Mouse (Mus musculus): Measurements from ENCODE around the gene B4galt3. TPM values are rescaled to one million over a fixed set of nuclear protein-coding genes. Genes with fewer than 3 reads are reported as not detected.

Gene B4galt3
- polyA plus RNA-seq, 1 experiment = 64.8 TPM

DNA sequence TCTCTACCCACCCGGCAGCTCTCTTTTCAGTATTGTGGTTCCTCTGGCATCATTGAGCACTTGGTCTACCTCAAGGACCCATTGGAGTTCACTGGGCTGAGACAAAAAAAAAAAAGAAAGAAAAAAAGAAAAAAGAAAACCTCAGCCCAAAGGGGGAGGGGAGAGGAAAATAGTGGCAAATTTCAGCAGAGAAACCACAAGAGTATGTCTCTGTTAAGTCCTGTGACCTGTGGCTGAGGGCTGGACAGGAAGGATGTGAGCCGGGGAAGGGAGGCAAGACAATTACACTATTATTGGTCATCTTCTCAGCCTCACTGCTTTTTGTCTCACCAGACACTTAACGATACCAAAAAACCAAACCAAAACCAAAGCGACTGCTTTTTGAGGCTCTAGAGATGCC is 38.3 kb upstream of the B4galt3 start:
- Histone ChIP-seq H3K27me3 (ENCODE audit: control insufficient read depth, insufficient read depth, low read length, poor library complexity, severe bottlenecking) (no peaks in the 10 kb centered on the region), H3K9me3 (replicated peaks; ENCODE audit: control insufficient read depth, insufficient read depth, low read length, poor library complexity, severe bottlenecking) (no peaks in the 10 kb centered on the region), H3K4me3 (ENCODE audit: low read depth, low read length) (no peak overlapping the region), H3K36me3 (ENCODE audit: control insufficient read depth, insufficient read depth, low read length, poor library complexity, severe bottlenecking) (peaks cover 20% of the 10 kb centered on the region), H3K27ac (ENCODE audit: insufficient read depth, low read length) (no peak overlapping the region), H3K9ac (ENCODE audit: low read depth, poor library complexity, severe bottlenecking) (no peak overlapping the region), H3K4me1 (ENCODE audit: control insufficient read depth, insufficient read depth, low read length) (peaks cover 4% of the 10 kb centered on the region)
- TF ChIP-seq EP300 (IDR thresholded peaks at IDR 0.05; ENCODE audit: insufficient read depth, low read depth, low read length) (no peak), POLR2A (IDR thresholded peaks at IDR 0.05; ENCODE audit: insufficient read depth, low read length) (no peak), CTCF (IDR thresholded peaks at IDR 0.05; ENCODE audit: low read depth, low read length) (no peak)

DNA sequence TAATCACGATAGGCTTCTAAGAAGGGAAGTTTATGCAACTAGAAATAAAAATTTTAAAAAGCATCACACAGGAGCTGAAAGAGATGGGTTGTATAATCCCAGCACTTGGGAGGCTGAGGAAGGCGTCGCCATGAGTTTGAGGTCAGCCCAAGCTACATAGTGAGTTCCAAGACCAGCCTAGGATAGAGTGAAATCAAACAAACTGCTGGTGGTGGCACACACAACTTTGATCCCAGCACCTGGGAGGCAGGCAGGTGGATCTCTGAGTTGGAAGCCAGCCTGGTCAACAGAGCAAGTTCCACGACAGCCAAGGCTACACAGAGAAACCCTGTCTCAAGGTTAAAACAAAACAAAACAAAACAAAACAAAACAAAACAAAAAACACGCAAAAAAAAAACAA is 37.8 kb upstream of the B4galt3 start:
- Histone ChIP-seq H3K9ac (ENCODE audit: low read depth, poor library complexity, severe bottlenecking) (no peak overlapping the region), H3K9me3 (replicated peaks; ENCODE audit: control insufficient read depth, insufficient read depth, low read length, poor library complexity, severe bottlenecking) (no peaks in the 10 kb centered on the region), H3K36me3 (ENCODE audit: control insufficient read depth, insufficient read depth, low read length, poor library complexity, severe bottlenecking) (peaks cover 24% of the 10 kb centered on the region), H3K27ac (ENCODE audit: insufficient read depth, low read length) (no peak overlapping the region), H3K4me1 (ENCODE audit: control insufficient read depth, insufficient read depth, low read length) (peaks cover 4% of the 10 kb centered on the region), H3K4me3 (ENCODE audit: low read depth, low read length) (no peak overlapping the region), H3K27me3 (ENCODE audit: control insufficient read depth, insufficient read depth, low read length, poor library complexity, severe bottlenecking) (no peaks in the 10 kb centered on the region)
- TF ChIP-seq EP300 (IDR thresholded peaks at IDR 0.05; ENCODE audit: insufficient read depth, low read depth, low read length) (no peak), POLR2A (IDR thresholded peaks at IDR 0.05; ENCODE audit: insufficient read depth, low read length) (no peak), CTCF (IDR thresholded peaks at IDR 0.05; ENCODE audit: low read depth, low read length) (no peak)

DNA sequence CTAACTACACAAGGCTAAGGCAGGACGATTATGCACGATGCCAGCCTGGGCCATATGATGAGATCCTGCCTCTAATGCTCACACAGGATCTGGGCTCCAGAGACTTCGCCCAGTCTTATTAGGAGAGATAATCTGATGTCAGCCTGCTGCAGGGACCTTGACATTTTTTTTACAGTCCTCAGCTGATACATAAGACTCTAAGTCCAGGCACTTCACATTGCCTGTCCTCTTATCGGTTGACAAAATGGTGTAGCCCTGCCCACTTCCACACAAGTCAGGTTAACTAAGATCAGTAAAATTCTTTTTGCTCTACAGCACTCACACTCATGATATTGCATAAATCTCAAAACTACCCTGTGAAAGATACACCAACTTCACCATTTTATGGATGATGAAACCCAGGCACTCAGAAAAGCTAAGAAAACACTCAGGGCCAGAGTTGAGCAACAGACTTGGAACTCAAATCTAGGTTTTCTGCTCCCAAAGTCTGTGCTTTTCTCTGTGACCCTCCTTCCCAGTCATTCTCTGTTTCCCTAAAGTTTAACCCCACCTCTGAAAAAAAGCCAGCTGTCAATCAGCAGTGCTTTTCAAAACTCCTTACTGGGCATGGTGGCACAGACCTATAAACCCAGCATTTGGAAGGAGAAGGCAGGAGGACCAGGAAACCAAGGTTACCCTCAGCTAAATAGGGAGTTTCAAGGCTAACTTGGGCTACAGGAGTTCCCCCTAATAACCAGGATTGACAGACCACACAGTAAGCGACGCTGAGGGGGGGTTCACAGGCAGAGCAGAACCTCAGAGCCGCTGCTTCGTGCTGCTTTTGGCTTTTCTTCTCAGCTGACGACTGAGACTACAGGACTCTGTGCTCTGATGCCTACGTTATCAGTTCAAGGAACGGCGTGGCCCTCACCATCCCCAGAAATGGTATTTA is 37.1 kb upstream of the B4galt3 start:
- Histone ChIP-seq H3K27ac (ENCODE audit: insufficient read depth, low read length) (no peak overlapping the region), H3K4me3 (ENCODE audit: low read depth, low read length) (no peak overlapping the region), H3K9me3 (replicated peaks; ENCODE audit: control insufficient read depth, insufficient read depth, low read length, poor library complexity, severe bottlenecking) (no peaks in the 10 kb centered on the region), H3K27me3 (ENCODE audit: control insufficient read depth, insufficient read depth, low read length, poor library complexity, severe bottlenecking) (no peaks in the 10 kb centered on the region), H3K9ac (ENCODE audit: low read depth, poor library complexity, severe bottlenecking) (no peak overlapping the region), H3K4me1 (ENCODE audit: control insufficient read depth, insufficient read depth, low read length) (peaks cover 4% of the 10 kb centered on the region), H3K36me3 (ENCODE audit: control insufficient read depth, insufficient read depth, low read length, poor library complexity, severe bottlenecking) (peaks cover 30% of the 10 kb centered on the region)
- TF ChIP-seq EP300 (IDR thresholded peaks at IDR 0.05; ENCODE audit: insufficient read depth, low read depth, low read length) (no peak), CTCF (IDR thresholded peaks at IDR 0.05; ENCODE audit: low read depth, low read length) (no peak), POLR2A (IDR thresholded peaks at IDR 0.05; ENCODE audit: insufficient read depth, low read length) (no peak)

DNA sequence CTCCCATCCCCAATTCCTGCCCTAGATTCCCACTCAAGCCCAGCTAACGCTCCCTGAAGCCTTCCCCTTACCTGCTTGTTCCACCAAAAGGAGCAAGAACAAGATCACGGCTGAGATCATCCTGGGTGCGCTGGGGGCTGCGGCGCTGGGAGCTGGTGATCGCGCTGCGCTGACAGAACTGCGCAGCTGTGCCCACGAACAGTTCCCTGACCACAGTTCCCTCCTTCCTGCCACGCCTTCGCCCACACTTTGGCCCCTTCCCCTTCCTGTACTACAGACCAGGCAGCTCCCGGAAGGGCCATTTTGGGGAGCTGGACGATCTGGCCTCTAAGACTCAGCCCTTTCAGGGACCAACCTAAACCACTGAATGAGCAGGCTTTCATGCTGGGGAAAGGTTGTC is 36.0 kb upstream of the B4galt3 start, which contains the start of gene Fcer1g:
Gene Fcer1g, minus strand, starts transcription at position 240 of the 400 bp plus-strand sequence.
- Histone ChIP-seq H3K4me1 (ENCODE audit: control insufficient read depth, insufficient read depth, low read length) (peaks cover 4% of the 10 kb centered on the region), H3K4me3 (ENCODE audit: low read depth, low read length) (no peak within 1 kb of the TSS), H3K36me3 (ENCODE audit: control insufficient read depth, insufficient read depth, low read length, poor library complexity, severe bottlenecking) (peaks cover 35% of the 10 kb centered on the region), H3K27ac (ENCODE audit: insufficient read depth, low read length) (no peak within 1 kb of the TSS), H3K9me3 (replicated peaks; ENCODE audit: control insufficient read depth, insufficient read depth, low read length, poor library complexity, severe bottlenecking) (no peaks in the 10 kb centered on the region), H3K9ac (ENCODE audit: low read depth, poor library complexity, severe bottlenecking) (no peak within 1 kb of the TSS), H3K27me3 (ENCODE audit: control insufficient read depth, insufficient read depth, low read length, poor library complexity, severe bottlenecking) (no peaks in the 10 kb centered on the region)
- TF ChIP-seq EP300 (IDR thresholded peaks at IDR 0.05; ENCODE audit: insufficient read depth, low read depth, low read length) (no peak), CTCF (IDR thresholded peaks at IDR 0.05; ENCODE audit: low read depth, low read length) (no peak), POLR2A (IDR thresholded peaks at IDR 0.05; ENCODE audit: insufficient read depth, low read length) (no peak)

DNA sequence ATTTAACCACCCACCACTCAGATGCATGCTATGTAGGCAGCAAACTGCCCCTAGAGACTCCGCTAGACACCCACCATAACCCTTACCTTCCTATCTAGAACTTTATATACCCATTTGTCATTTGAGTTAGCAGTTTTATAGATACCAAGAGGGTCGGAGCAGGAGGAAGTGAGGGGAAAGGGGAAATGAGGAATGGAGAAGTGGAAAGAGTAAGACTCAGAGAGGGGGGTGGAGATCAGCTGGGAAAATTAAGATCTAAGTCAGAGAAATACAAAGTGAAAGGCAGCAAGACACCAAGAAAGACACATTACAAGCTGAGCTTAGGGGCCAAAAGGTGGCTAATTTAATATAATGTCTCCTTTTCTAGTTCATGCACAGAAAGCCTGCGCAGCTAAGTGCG is 35.6 kb upstream of the B4galt3 start:
- peaks cover 36% of the 10 kb centered on the region for H3K36me3 ChIP-seq (ENCODE audit: control insufficient read depth, insufficient read depth, low read length, poor library complexity, severe bottlenecking)

DNA sequence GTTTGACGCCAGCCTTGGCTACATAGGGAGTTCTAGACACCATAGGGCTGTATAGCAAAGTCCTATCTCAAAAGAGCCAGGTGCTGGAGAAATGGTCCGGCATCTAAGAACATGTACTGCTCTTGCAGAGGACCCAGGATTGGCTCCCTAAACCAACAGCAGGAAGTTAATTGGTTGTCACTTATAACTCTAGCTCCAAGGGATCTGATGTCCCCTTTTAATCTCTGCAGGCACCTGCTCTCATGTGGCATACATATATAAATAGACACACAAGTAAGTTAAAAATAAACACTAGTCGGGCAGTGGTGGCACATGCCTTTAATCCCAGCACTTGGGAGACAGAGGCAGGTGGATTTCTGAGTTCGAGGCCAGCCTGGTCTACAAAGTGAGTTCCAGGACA is 34.3 kb upstream of the B4galt3 start:
- TF ChIP-seq EP300 (IDR thresholded peaks at IDR 0.05; ENCODE audit: insufficient read depth, low read depth, low read length) (no peak), POLR2A (IDR thresholded peaks at IDR 0.05; ENCODE audit: insufficient read depth, low read length) (no peak), CTCF (IDR thresholded peaks at IDR 0.05; ENCODE audit: low read depth, low read length) (no peak)
- H3K36me3 ChIP-seq (ENCODE audit: control insufficient read depth, insufficient read depth, low read length, poor library complexity, severe bottlenecking) = peaks cover 36% of the 10 kb centered on the region
- H3K4me1 ChIP-seq (ENCODE audit: control insufficient read depth, insufficient read depth, low read length) = no peaks in the 10 kb centered on the region
- H3K27ac ChIP-seq (ENCODE audit: insufficient read depth, low read length) = no peak overlapping the region
- H3K4me3 ChIP-seq (ENCODE audit: low read depth, low read length) = no peak overlapping the region
- H3K9me3 ChIP-seq (replicated peaks; ENCODE audit: control insufficient read depth, insufficient read depth, low read length, poor library complexity, severe bottlenecking) = no peaks in the 10 kb centered on the region
- no peaks in the 10 kb centered on the region for H3K27me3 ChIP-seq (ENCODE audit: control insufficient read depth, insufficient read depth, low read length, poor library complexity, severe bottlenecking)
- H3K9ac ChIP-seq (ENCODE audit: low read depth, poor library complexity, severe bottlenecking) = no peak overlapping the region

More for the DNA sequence above, 35.6 kb upstream of the B4galt3 start:
- Histone ChIP-seq H3K27ac (ENCODE audit: insufficient read depth, low read length) (no peak overlapping the region), H3K27me3 (ENCODE audit: control insufficient read depth, insufficient read depth, low read length, poor library complexity, severe bottlenecking) (no peaks in the 10 kb centered on the region), H3K9ac (ENCODE audit: low read depth, poor library complexity, severe bottlenecking) (no peak overlapping the region), H3K9me3 (replicated peaks; ENCODE audit: control insufficient read depth, insufficient read depth, low read length, poor library complexity, severe bottlenecking) (no peaks in the 10 kb centered on the region), H3K4me3 (ENCODE audit: low read depth, low read length) (no peak overlapping the region), H3K4me1 (ENCODE audit: control insufficient read depth, insufficient read depth, low read length) (peaks cover 3% of the 10 kb centered on the region)
- no peak for TF ChIP-seq POLR2A (IDR thresholded peaks at IDR 0.05; ENCODE audit: insufficient read depth, low read length)
- TF ChIP-seq EP300 (IDR thresholded peaks at IDR 0.05; ENCODE audit: insufficient read depth, low read depth, low read length) = no peak
- TF ChIP-seq CTCF (IDR thresholded peaks at IDR 0.05; ENCODE audit: low read depth, low read length) = no peak
